Mouse (Mus musculus) ovary, postnatal 10 days (tissue): ENCODE results near the gene Hsp90ab1.

Source experiments
- DNase-seq: peaks from one replicate; pipeline ENCODE4 v3.0.0; 2022; ENCODE audit warnings: low spot score

Gene Hsp90ab1

GRCm38 (mm10) chr17:45580958-45581477, 7.9 kb upstream of the Hsp90ab1 start:
- no peak for DNase-seq

DNA sequence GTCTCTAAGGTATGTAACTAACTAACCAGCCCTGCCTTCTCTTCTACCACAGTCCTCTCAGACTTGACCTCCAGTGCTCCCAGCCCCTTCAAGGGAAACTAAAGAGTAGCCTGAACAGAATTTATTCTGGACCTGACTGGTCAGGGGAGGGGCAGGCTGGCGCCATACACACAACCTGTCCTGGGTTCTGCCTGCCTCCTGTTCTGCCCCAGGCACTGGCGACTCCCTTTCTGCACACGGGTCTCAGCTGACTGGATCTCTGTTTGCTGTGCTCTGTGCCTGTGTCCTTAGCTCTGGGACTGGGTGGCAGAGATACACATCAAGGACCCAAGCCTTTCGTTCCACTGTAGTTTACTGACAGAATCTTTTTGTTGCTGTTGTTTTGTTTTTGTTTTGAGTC, 6.5 kb upstream of the Hsp90ab1 start:
- DNase-seq, result no peak

DNA sequence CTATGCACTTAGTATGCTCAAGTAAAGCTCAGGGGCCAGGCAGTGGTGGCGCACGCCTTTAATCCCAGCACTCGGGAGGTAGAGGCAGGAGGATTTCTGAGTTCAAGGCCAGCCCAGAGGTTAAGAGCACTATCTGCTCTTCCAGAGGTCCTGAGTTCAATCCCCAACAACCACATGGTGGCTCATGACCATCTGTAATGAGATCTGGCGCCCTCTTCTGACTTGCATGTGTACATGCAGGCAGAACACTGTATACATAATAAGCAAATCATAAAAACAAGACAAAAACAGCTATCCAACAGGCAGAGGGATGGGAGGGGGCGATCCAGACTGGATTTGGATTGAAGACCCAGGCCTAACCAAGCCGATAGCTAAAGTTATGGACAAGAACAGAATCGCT, 5.8 kb upstream of the Hsp90ab1 start:
- no peak for DNase-seq

GRCm38 (mm10) chr17:45578242-45578641, 5.2 kb upstream of the Hsp90ab1 start:
- no peak for DNase-seq

DNA sequence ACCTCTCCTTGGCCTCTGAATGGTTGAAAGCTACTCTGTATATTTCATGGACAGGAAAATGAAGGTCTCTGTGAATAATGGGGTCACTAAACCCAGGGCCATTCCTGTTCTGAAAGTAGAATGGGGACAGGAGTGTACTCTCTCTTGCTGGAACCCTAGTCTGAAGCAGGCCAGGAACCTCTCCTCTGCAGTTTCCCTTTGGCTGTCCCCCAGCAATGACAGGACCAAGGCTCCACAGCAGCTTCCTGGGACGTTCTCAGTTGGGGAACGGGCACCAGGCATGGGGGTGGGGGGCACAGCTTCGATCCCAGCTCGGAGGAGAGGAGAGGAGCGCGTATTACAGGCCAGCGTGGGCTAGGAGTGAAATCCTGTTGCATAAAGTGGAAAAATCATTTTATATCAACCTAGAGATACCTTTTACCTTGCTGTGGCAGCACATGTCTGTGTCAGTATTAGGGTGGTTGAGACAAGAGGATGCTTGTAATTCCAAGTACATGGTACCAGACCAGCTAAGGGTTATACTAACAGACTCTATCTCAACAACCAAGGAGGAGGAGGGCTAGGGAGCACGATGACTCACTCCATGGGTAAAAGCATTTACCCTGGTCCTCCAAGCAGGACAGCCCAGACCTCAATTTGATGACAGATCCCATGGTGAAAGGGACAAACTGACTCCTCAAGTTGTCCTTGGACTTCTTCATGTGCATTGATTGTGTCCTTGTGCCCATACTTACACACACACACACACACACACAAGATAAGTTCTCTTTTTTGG, 2.2 kb upstream of the Hsp90ab1 start:
- DNase-seq, result no peak

DNA sequence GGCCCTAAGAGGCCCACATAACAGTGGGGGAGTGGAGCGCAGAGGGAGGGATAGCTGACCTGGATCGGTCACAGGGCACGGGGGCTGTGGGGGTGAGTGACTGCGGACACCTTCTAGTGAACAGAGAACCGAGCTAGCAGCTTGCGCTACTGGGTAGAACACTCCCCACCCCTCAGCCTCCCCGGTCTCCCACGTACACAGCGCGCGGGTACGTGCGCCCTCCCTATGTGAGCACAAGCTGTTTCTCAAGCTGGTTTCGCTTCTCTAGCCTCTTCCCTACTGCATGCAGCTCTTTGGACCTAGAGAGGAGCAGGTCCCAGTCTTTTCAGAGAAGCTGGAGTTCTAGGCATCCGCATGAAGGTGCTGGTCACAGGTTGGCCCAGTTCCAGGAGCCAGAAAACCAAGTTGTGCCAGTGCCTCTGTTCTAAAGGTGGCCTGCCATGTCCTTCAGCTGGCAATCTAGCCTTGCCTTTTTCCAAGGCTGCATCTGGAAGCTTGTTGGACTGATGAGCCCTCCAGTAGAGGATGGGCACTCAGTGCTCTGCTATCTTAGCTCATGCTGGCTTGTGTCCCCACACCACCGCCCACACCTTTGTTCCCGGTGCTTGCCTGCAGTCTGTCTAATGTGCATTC, 1.2 kb upstream of the Hsp90ab1 start:
- DNase-seq, result peak; percentile 55

GRCm38 (mm10) chr17:45573780-45574123, 681 bp upstream of the Hsp90ab1 start:
- peak; percentile 93 for DNase-seq

DNA sequence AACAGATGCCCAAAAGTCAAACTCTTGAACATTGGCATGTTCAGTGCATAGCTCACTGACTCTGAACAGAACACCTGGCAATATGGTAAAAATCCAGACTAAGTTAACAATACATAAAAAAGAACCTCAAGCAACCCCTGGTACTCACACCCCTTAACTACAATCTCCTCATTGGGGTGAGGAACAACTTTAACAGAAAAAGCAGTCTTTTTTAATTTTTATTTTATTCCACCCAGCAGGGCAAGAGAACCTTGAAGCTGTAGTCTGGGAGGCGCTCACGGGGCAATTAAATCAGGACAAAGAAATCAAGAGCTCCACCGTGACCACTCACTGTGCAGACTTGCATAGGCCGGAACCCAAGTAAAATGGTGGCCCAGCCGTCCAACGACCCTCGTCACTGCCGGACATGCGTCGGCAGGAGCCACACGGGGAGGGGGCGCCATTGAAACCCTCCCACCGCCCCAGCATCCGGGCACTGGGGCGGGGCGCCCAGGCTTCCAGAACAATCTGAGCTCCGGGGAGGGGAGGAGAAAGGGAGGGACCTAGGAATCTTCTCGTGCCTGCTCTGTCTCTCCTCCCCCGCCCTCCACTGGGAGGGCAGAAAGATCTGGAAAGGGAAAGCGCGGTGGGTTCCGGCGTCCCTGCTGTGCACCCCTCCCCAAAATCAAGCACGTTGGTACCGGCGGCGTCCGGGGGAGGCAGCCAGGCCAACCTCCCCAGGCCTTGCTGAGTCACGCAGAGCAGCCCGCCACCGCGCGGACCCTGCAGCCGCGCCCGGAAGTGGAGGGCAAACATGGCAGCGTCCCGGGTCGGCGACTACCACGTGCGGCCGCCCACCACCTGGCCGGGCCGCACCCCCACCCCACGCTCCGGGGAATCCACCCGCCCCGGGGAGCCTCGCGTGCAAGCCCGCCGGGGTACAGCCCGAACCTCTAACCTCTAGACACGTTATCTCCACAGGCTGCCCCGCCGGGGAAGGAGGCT, 676 bp downstream of the Hsp90ab1 start:
- DNase-seq, result no peak

DNA sequence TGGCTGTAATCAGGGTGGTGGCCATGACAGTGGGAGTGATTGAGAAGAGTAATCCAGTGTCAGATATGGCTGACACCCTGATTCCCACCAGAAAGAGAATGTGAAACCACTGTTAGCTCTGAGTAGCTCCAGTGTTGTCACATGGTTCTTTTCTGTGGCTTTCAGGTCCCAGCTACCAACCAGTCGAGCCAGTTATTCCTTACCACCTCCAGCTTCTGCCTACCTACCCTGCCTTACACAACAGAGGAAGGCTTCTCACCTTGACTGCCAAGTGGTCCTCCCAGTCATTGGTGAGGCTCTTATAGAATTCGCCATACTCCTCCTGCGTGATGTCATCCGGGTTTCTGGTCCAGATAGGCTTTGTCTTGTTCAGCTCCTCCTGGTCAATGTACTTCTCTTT, 3.1 kb downstream of the Hsp90ab1 start:
- no peak for DNase-seq

DNA sequence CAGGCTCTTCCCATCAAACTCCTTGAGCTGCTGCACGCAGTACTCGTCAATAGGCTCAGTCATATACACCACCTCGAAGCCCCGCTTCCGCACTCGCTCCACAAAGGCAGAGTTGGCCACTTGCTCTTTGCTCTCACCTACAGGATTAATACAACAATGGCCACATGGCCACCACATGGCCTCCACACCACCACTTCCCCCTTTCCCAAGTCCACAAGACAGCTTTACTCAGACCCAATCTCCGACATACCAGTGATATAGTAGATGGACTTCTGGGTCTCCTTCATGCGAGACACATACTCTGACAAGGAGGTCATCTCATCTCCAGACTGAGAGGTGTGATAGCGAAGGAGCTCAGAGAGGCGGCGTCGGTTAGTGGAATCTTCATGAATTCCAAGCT, 4.1 kb downstream of the Hsp90ab1 start:
- DNase-seq, result no peak

DNA sequence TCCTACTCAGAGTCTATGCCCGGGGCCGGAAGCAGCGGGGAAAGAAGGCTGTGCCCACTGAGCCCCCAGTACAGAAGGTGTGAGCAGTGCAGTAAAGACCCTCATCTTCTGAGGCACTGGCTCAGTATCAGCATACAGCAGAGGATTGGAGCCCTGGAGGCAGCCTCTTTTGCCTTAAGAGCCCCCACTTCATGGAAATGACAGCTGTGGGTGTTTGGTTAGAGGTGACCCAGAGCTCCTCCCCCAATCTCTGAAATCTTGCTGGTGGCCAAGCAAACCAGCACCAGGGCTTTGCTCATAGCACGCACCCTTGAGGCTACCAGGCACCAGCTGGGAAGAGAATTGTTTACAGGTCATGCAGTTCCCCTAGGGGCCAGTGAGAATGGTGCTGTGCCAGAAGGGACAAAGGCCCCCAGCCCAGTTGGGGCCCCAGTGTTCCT, 5.9 kb downstream of the Hsp90ab1 start:
- DNase-seq, result no peak

DNA sequence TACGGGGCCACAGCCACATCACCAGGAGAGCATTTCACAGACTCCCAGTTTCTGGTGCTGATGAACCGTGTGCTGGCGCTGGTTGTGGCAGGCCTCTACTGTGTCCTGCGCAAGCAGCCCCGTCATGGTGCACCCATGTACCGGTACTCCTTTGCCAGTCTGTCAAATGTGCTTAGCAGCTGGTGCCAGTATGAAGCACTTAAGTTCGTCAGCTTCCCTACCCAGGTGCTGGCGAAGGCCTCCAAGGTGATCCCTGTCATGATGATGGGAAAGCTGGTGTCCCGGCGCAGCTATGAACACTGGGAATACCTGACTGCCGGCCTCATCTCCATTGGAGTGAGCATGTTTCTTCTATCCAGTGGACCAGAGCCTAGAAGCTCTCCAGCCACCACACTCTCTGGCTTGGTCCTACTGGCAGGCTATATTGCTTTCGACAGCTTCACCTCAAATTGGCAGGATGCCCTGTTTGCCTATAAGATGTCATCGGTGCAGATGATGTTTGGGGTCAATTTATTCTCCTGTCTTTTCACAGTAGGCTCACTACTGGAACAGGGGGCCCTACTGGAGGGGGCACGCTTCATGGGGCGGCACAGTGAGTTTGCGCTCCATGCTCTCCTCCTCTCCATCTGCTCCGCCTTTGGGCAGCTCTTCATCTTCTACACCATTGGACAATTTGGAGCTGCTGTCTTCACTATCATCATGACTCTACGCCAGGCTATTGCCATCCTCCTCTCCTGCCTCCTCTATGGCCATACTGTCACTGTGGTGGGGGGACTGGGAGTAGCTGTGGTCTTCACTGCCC, 6.5 kb downstream of the Hsp90ab1 start:
- no peak for DNase-seq

DNA sequence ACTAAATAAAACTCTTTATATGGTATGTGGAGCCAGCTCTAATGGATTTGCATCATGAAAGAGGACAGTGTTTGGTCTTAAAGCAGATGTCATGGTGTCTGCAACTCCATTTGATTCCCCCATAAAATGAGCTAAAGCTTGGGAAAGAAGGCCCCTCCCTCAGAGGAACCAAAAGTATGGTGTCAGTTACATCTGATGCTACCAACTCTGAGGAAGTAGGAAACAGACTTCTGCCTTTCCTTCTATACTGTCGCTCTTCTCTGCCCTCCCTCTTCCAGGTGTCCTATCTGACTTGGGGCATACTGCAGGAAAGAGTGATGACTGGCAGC, 7.1 kb downstream of the Hsp90ab1 start:
- no peak for DNase-seq

- DNase-seq, result no peak
These were observed 8.0 kb downstream of the Hsp90ab1 start for GRCm38 (mm10) chr17:45565103-45565502.

DNA sequence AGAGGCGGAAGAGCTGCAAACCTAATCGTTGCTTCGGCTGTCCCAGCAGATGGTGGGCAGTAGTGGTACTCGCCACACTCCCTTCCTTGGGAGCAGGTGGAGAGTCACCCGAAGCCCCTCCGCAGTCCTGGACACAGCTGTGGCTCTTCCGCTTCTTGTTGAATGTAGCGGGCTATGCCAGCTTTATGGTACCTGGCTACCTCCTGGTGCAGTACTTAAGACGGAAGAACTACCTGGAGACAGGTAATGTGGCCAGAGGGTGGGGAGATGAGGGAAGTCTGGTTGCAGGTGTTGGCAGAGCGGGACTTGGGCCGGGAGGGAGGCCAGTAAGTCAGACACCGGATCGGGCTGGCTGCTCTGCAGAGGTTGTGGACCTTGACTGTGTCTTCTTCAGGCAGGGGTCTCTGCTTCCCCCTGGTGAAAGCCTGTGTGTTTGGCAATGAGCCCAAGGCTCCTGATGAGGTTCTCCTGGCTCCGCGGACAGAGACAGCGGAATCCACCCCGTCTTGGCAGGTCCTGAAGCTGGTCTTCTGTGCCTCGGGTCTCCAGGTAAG, 8.5 kb downstream of the Hsp90ab1 start:
- no peak for DNase-seq

- DNase-seq, result peak; percentile 91
These were observed 9.2 kb downstream of the Hsp90ab1 start, which contains the start of gene Slc35b2 for GRCm38 (mm10) chr17:45563655-45564530. Gene Slc35b2, plus strand, starts transcription at chr17:45563874.

- DNase-seq, result no peak
These were observed 9.9 kb downstream of the Hsp90ab1 start for GRCm38 (mm10) chr17:45563216-45563615.

DNA sequence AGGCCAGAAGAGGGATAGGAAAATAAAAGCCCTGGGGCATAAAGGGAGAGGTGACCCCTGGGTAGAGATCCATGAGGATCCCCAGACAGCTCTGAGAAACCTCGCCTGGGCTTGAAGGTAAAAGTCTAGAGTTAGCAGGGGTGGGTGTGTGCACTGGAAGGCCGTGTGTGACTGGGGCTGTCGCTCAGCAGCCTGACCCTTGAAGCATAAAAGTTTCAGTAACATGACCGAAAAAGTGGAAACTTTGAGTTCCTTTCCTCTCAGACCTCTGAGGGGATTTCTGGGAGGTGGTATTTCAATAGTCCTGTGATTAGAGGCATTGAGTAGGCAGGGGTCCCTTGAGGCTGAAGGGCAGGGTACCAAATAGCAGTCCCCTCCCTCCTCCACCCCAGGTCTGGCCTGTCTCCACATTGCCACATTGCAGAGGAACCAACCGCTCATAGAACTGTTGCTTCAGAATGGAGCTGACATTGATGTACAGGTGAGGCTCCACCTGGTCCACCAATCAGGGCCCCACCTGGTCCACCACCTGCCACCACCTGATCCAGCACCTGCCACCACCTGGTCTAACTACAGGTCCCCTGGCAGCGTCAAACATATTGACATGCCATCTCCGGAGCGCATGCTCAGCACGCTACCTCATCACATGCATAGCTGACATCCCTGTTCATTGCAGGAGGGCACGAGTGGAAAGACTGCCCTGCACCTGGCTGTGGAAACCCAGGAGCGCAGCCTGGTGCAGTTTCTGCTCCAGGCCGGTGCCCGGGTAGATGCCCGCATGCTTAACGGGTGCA, 13.1 kb downstream of the Hsp90ab1 start:
- DNase-seq, result no peak
